Mouse (Mus musculus) ES-Bruce4 (cell line): ENCODE data around the gene Timm10. TPM values are rescaled to one million over a fixed set of nuclear protein-coding genes. Genes with fewer than 3 reads are reported as not detected.
A peak's percentile ranks its signal among the peaks of the same experiment; 100 is the strongest.

Experiments used
- H3K27ac ChIP-seq: 2 replicates; pipeline ENCODE4 v1.5.1; 2012; ENCODE audit warnings: low read length, inconsistent platforms; ENCODE audit not compliant: insufficient read depth
- H3K27me3 ChIP-seq: 2 replicates; pipeline ENCODE4 v1.6.1; 2012; ENCODE audit warnings: mild to moderate bottlenecking, low read length, inconsistent platforms; ENCODE audit not compliant: control insufficient read depth, poor library complexity, insufficient read depth, severe bottlenecking
- H3K36me3 ChIP-seq: 2 replicates; pipeline ENCODE4 v1.6.1; 2012; ENCODE audit warnings: inconsistent platforms, mild to moderate bottlenecking, low read length, moderate library complexity; ENCODE audit not compliant: control insufficient read depth, poor library complexity, insufficient read depth, severe bottlenecking
- H3K4me1 ChIP-seq: one replicate; pipeline ENCODE4 v1.8.1; 2011; ENCODE audit warnings: low read length; ENCODE audit not compliant: control insufficient read depth, insufficient read depth
- H3K4me3 ChIP-seq: 2 replicates; pipeline ENCODE4 v1.5.1; 2011; ENCODE audit warnings: low read depth, mild to moderate bottlenecking, low read length
- H3K9ac ChIP-seq: 2 replicates; pipeline ENCODE4 v1.6.1; 2012; ENCODE audit warnings: low read depth, mild to moderate bottlenecking, inconsistent platforms; ENCODE audit not compliant: poor library complexity, severe bottlenecking
- H3K9me3 ChIP-seq: replicated peaks from 2 replicates; pipeline ENCODE4 v1.6.1; 2012; ENCODE audit warnings: mild to moderate bottlenecking, low read length, inconsistent platforms; ENCODE audit not compliant: control insufficient read depth, poor library complexity, insufficient read depth, severe bottlenecking
- CTCF ChIP-seq: IDR thresholded peaks from one replicate; pipeline ENCODE4 v1.8.1; 2011; ENCODE audit warnings: low read depth, low read length
- EP300 ChIP-seq: IDR thresholded peaks from 2 replicates; pipeline ENCODE4 v1.6.1; 2011; ENCODE audit warnings: low read depth, low read length; ENCODE audit not compliant: insufficient read depth
- POLR2A ChIP-seq: IDR thresholded peaks from one replicate; pipeline ENCODE4 v1.8.1; 2011; ENCODE audit warnings: low read length; ENCODE audit not compliant: insufficient read depth
- polyA plus RNA-seq: library from polyadenylated mRNA; stranded (reverse); fragments of >200 nt; gene quantifications from 2 replicates; pipeline ENCODE4 v1.2.4, GENCODE M21; 2011; ENCODE audit warnings: low read depth; ENCODE audit not compliant: missing spikeins, insufficient read depth, insufficient read length

Timm10 gene
- polyA plus RNA-seq, 1 experiment, result 40.8 TPM

GRCm38 (mm10) chr2:84838993-84839980 is 12.5 kb downstream of the Timm10 start:
- Histone ChIP-seq H3K9me3 (no peaks in the 10 kb centered on the region), H3K4me3 (peak overlapping the region; percentile 86), H3K4me1 (peaks cover 9% of the 10 kb centered on the region), H3K36me3 (no peaks in the 10 kb centered on the region; the same call in 1 of the 2 replicates), H3K9ac (peak overlapping the region; percentile 64), H3K27ac (no peak overlapping the region), H3K27me3 (no peaks in the 10 kb centered on the region)
- TF ChIP-seq EP300, result peak; percentile 85
- TF ChIP-seq POLR2A, result peak; percentile 54
- TF ChIP-seq CTCF, result no peak

GRCm38 (mm10) chr2:84840016-84840747 is 13.4 kb downstream of the Timm10 start:
- H3K4me3 ChIP-seq, result peak overlapping the region; percentile 86
- H3K4me1 ChIP-seq, result peaks cover 9% of the 10 kb centered on the region
- H3K9ac ChIP-seq, result peak overlapping the region; percentile 64
- H3K27ac ChIP-seq, result no peak overlapping the region
- no peaks in the 10 kb centered on the region; the same call in 1 of the 2 replicates for H3K36me3 ChIP-seq
- H3K9me3 ChIP-seq, result no peaks in the 10 kb centered on the region
- no peak for TF ChIP-seq CTCF
- TF ChIP-seq POLR2A, result no peak
- TF ChIP-seq EP300, result no peak
- H3K27me3 ChIP-seq, result no peaks in the 10 kb centered on the region

GRCm38 (mm10) chr2:84840748-84841563 is 14.2 kb downstream of the Timm10 start:
- Histone ChIP-seq H3K4me1 (peaks cover 9% of the 10 kb centered on the region), H3K9ac (peak overlapping the region; percentile 64), H3K27ac (no peak overlapping the region), H3K27me3 (no peaks in the 10 kb centered on the region), H3K4me3 (peak overlapping the region; percentile 86), H3K9me3 (no peaks in the 10 kb centered on the region), H3K36me3 (no peaks in the 10 kb centered on the region; the same call in 1 of the 2 replicates)
- TF ChIP-seq CTCF (no peak), POLR2A (no peak), EP300 (0 out of 2 replicates have a peak, but pooled peaks have one; percentile 16)

GRCm38 (mm10) chr2:84841905-84842304 is 15.1 kb downstream of the Timm10 start:
- no peaks in the 10 kb centered on the region for H3K27me3 ChIP-seq
- no peak overlapping the region for H3K9ac ChIP-seq
- peaks cover 8% of the 10 kb centered on the region for H3K4me1 ChIP-seq
- no peak overlapping the region for H3K27ac ChIP-seq
- no peaks in the 10 kb centered on the region; the same call in 1 of the 2 replicates for H3K36me3 ChIP-seq
- TF ChIP-seq EP300 (no peak), CTCF (no peak), POLR2A (no peak)
- H3K4me3 ChIP-seq, result no peak overlapping the region
- H3K9me3 ChIP-seq, result no peaks in the 10 kb centered on the region

- no peaks in the 10 kb centered on the region for H3K4me1 ChIP-seq
- H3K36me3 ChIP-seq, result no peaks in the 10 kb centered on the region; the same call in 1 of the 2 replicates
- no peak overlapping the region for H3K27ac ChIP-seq
- H3K9ac ChIP-seq, result no peak overlapping the region
- H3K4me3 ChIP-seq, result no peak overlapping the region
- H3K27me3 ChIP-seq, result no peaks in the 10 kb centered on the region
- H3K9me3 ChIP-seq, result no peaks in the 10 kb centered on the region
- no peak for TF ChIP-seq POLR2A
- TF ChIP-seq CTCF, result no peak
- no peak for TF ChIP-seq EP300
Observed at GRCm38 (mm10) chr2:84843654-84844053, 16.9 kb downstream of the Timm10 start.
